Mouse (Mus musculus) myocyte (in vitro differentiated cells): ENCODE measurements around the gene Micall2.

Experiments used
- CEBPB ChIP-seq: IDR thresholded peaks from 2 replicates; pipeline ENCODE4 v1.6.1; 2011; ENCODE audit warnings: mild to moderate bottlenecking, moderate library complexity; ENCODE audit not compliant: poor library complexity, insufficient read depth, severe bottlenecking
- E2F4 ChIP-seq: IDR thresholded peaks from one replicate; pipeline ENCODE4 v1.6.1; 2011; ENCODE audit warnings: mild to moderate bottlenecking, control low read depth, moderate library complexity; ENCODE audit not compliant: insufficient read depth
- MAX ChIP-seq: IDR thresholded peaks from one replicate; pipeline ENCODE4 v1.6.1; 2011; ENCODE audit warnings: low read depth, mild to moderate bottlenecking, control low read depth
- MYOD1 ChIP-seq, 3 experiments: IDR thresholded peaks; one replicate each; pipeline ENCODE4 v1.6.1; 2011; ENCODE audit warnings: control low read depth in 2 of 3, low read depth in 2 of 3, mild to moderate bottlenecking in 2 of 3, moderate library complexity in 1 of 3; ENCODE audit not compliant: insufficient read length in 2 of 3, control insufficient read depth in 1 of 3
- MYOG ChIP-seq, 3 experiments: IDR thresholded peaks; one replicate each; pipeline ENCODE4 v1.6.1; 2011; ENCODE audit warnings: control low read depth in 2 of 3, low read depth in 2 of 3, mild to moderate bottlenecking in 2 of 3; ENCODE audit not compliant: insufficient read length in 2 of 3, control insufficient read depth in 1 of 3, insufficient read depth in 1 of 3
- POLR2A ChIP-seq: IDR thresholded peaks from one replicate; pipeline ENCODE4 v1.6.1; 2011; ENCODE audit warnings: low read depth, mild to moderate bottlenecking, control low read depth, moderate library complexity; ENCODE audit not compliant: insufficient read length
- POLR2AphosphoS2 ChIP-seq: IDR thresholded peaks from one replicate; pipeline ENCODE4 v1.6.1; 2011; ENCODE audit warnings: low read depth, control low read depth; ENCODE audit not compliant: insufficient read length
- REST ChIP-seq: IDR thresholded peaks from one replicate; pipeline ENCODE4 v1.6.1; 2011; ENCODE audit warnings: mild to moderate bottlenecking, control low read depth, moderate library complexity; ENCODE audit not compliant: insufficient read depth, insufficient read length
- SRF ChIP-seq: IDR thresholded peaks from one replicate; pipeline ENCODE4 v1.6.1; 2011; ENCODE audit warnings: low read depth; ENCODE audit not compliant: control insufficient read depth, insufficient read length
- TCF12 ChIP-seq: IDR thresholded peaks from one replicate; pipeline ENCODE4 v1.6.1; 2011; ENCODE audit warnings: mild to moderate bottlenecking, control low read depth; ENCODE audit not compliant: poor library complexity, insufficient read depth, severe bottlenecking
- TCF3 ChIP-seq: IDR thresholded peaks from one replicate; pipeline ENCODE4 v1.6.1; 2011; ENCODE audit warnings: low read depth, control low read depth; ENCODE audit not compliant: insufficient read length
- USF1 ChIP-seq: IDR thresholded peaks from one replicate; pipeline ENCODE4 v1.6.1; 2011; ENCODE audit warnings: low read depth, mild to moderate bottlenecking, control low read depth, moderate library complexity

DNA sequence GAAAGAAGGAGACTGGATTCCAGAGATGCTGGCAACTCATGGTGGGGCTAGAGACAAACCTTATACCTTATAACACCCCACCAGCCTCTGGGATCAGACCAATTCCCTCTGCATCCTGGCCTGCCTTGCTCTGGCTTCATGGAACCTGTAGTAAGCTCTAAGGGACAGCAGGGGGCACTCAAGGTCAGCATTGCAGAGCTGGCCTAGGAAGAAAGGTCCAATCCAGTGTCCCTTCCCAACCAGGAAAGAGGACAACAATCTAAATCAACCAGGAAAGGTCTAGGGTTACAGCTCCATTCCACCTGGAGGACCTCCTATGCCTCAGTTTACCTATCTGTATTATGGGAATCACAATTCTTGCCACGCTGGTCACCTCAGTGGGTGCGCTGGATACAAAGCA is 18.4 kb downstream of the Micall2 start:
- TF ChIP-seq POLR2A (no peak), MAX (no peak), REST (no peak), TCF12 (no peak), MYOD1 (IDR thresholded peaks at IDR 0.05; ENCODE audit: control insufficient read depth in 1 of 3, insufficient read length in 2 of 3, low read depth in 2 of 3) (no peak), CEBPB (no peak), USF1 (no peak), E2F4 (no peak), MYOG (IDR thresholded peaks at IDR 0.05; ENCODE audit: control insufficient read depth in 1 of 3, insufficient read depth in 1 of 3, insufficient read length in 2 of 3, low read depth in 2 of 3) (no peak), TCF3 (no peak), POLR2AphosphoS2 (no peak), SRF (no peak)
